Mouse (Mus musculus) cerebellum, adult 2 months (tissue): Measurements from ENCODE around the gene Grm8.

Source experiments
- CTCF ChIP-seq: fragments of 200-500 bp; IDR thresholded peaks from 2 replicates; pipeline ENCODE4 v1.5.1; 2011; ENCODE audit warnings: low read depth, mild to moderate bottlenecking, control low read depth, low read length, moderate library complexity, borderline replicate concordance; ENCODE audit not compliant: insufficient read depth
- POLR2A ChIP-seq: fragments of 200-500 bp; IDR thresholded peaks from 2 replicates; pipeline ENCODE4 v1.6.1; 2011; ENCODE audit warnings: low read length, control low read depth, borderline replicate concordance; ENCODE audit not compliant: insufficient read depth

DNA sequence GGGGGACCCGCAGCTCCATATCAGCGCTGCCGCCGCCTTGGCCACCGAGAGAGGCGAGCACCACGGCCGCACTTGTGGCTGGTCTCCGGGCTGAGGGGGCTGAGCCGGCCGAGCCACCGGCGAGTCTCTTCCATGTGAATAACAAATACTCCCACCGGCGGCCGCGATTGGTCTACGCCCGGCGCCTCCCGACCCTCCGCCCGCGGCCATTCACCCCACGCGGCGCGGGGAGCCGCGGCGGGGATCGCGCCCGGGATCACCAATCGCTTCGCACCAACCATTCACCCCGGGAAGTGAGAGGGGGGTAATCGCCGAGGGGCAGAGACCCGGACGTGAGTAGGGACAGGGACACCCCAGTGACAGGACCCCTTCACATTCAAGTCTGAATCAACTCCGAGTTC lies at the start of gene Grm8:
- TF ChIP-seq POLR2A (no peak), CTCF (no peak)
